Mouse (Mus musculus): ENCODE results near the gene Prkg1.

- TF ChIP-seq GATA1 (IDR thresholded peaks at IDR 0.05; ENCODE audit: borderline replicate concordance, low read length), result no peak
- TF ChIP-seq FLI1 (IDR thresholded peaks at IDR 0.05; ENCODE audit: low read length), result no peak
Measured at GRCm38 (mm10) chr19:31210850-31211249, 554.0 kb downstream of the Prkg1 start.
